Mouse (Mus musculus): ENCODE data around the gene Hhipl2. TPM values are rescaled to one million over a fixed set of nuclear protein-coding genes. Genes with fewer than 3 reads are reported as not detected.

Hhipl2 gene
- polyA plus RNA-seq, 1 experiment = not detected

DNA sequence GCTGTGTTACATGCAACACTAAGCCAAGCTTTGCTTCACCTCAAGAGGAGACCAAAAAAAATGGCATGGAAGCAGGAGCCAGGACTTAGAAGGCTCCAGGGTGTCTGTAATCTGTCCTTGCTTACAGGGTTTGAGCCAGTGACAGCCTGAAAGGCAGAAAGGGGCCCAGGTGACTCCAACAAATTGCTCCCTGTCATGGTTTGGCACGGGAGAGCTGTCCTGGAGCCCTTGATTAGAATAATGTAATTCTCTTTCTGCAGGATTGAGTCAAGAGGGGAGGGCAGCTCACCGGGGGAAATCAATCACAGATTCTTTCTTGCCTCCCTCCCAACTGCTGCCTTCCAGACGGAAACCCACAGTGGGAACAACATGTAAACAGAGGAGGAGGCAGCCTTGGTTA lies 35.1 kb downstream of the Hhipl2 start:
- no peaks in the 10 kb centered on the region for H3K36me3 ChIP-seq (replicated peaks; ENCODE audit: low read length)

More for the DNA sequence above, 35.1 kb downstream of the Hhipl2 start:
- Histone ChIP-seq H3K4me3 (replicated peaks) (no peak overlapping the region), H3K9me3 (peaks cover 20% of the 10 kb centered on the region), H3K27me3 (replicated peaks) (peaks cover 2% of the 10 kb centered on the region), H3K4me1 (no peaks in the 10 kb centered on the region)
- TF ChIP-seq FLI1 (IDR thresholded peaks at IDR 0.05; ENCODE audit: low read length) = no peak
- TF ChIP-seq GATA1 (IDR thresholded peaks at IDR 0.05; ENCODE audit: borderline replicate concordance, low read length) = no peak

Other genes starting within 250 kb of the Hhipl2 start
- gene Disp1, start 196.7 kb upstream of the Hhipl2 start, polyA plus RNA-seq (2012; ENCODE audit: insufficient read depth, low replicate concordance) = 2.3 and 2.4 TPM in 2 replicates
- 1.9 and 13.2 TPM in 2 replicates for gene Aida, start 121.6 kb upstream of the Hhipl2 start, polyA plus RNA-seq (2012; ENCODE audit: insufficient read depth, low replicate concordance)
- 0.50 and 3.7 TPM in 2 replicates for gene Brox, start 120.9 kb upstream of the Hhipl2 start, polyA plus RNA-seq (2012; ENCODE audit: insufficient read depth, low replicate concordance)
- 26.0 and 26.1 TPM in 2 replicates for gene Mia3, start 48.7 kb upstream of the Hhipl2 start, polyA plus RNA-seq (2012; ENCODE audit: insufficient read depth, low replicate concordance)
- gene Taf1a, start 29.2 kb upstream of the Hhipl2 start, polyA plus RNA-seq (2012; ENCODE audit: insufficient read depth, low replicate concordance) = 1.8 TPM in 1 of 2 replicates, not detected in the other